Mouse (Mus musculus): ENCODE results near the gene Mllt10. TPM values are rescaled to one million over a fixed set of nuclear protein-coding genes. Genes with fewer than 3 reads are reported as not detected.
"Not testable (repeated sequence)": the region's sequence is repeated elsewhere in the genome, so short reads cannot be mapped to it uniquely, and the experiment has no call there.

Gene Mllt10
- polyA plus RNA-seq, 1 experiment from 2014 or later: 54.1 TPM

DNA sequence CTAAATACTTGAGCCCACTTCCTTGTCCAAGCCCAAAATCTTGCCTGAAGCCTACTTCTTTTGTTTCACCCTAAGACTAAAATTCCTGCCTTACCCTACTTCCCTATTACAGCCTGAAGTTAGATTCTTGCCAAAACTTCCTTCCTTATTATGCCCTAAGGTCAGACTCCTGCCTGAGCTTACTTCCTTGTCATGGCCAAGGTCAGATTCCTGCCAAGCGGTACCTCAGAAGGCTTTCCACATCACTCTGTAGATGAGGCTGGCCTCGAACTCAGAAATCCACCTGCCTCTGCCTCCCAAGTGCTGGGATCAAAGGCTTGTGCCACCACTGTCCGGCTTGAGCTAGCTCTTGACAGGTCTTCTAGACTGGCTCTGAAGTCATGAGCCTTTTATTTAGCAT, 32.7 kb downstream of the Mllt10 start:
- not testable (repeated sequence) for H3K27me3 ChIP-seq (ENCODE audit: control insufficient read depth, insufficient read depth, low read length); ATAC-seq (ENCODE audit: low FRiP score); DNase-seq (ENCODE audit: low spot score, missing footprints); H3K4me3 ChIP-seq (ENCODE audit: low read depth, low read length); H3K4me1 ChIP-seq (ENCODE audit: control insufficient read depth, insufficient read depth, low read length); H3K9ac ChIP-seq (ENCODE audit: low read length); H3K4me2 ChIP-seq; H3K9me3 ChIP-seq (ENCODE audit: control insufficient read depth, low read length); H3K27ac ChIP-seq (ENCODE audit: low read depth, low read length)
- WGBS: 96% methylated on average over 3 of the region's 3 CpGs
- peaks cover 11% of the 10 kb centered on the region for H3K36me3 ChIP-seq (ENCODE audit: control insufficient read depth, insufficient read depth, low read length)

DNA sequence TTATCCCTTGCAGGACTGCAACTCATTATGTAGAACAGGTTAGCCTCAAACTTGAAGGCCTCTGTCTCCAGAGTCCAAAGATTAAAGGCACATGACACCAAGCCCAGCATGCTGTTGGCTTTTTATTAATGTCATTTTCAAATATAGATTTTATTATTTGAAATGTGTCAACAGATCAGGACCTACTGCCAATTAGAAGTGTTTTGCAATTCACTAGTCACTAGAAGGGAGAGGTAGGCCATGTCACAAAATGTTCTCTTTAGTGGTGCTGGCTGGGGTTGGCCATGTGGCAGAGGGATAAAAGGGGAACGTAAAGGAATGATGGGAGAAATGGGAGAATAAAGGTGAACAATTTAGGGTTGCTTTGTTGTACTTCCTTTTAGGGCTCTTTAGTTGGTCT, 38.8 kb downstream of the Mllt10 start:
- no peaks in the 10 kb centered on the region for H3K27me3 ChIP-seq (ENCODE audit: control insufficient read depth, insufficient read depth, low read length)
- WGBS: 94% methylated on average over 1 of the region's 1 CpGs
- no peak overlapping the region for H3K4me2 ChIP-seq
- no peak overlapping the region for H3K27ac ChIP-seq (ENCODE audit: low read depth, low read length)
- H3K4me3 ChIP-seq (ENCODE audit: low read depth, low read length): no peak overlapping the region
- no peak overlapping the region for H3K9ac ChIP-seq (ENCODE audit: low read length)
- no peaks in the 10 kb centered on the region for H3K4me1 ChIP-seq (ENCODE audit: control insufficient read depth, insufficient read depth, low read length)
- ATAC-seq (ENCODE audit: low FRiP score) (no peak), DNase-seq (ENCODE audit: low spot score, missing footprints) (no peak)
- no peaks in the 10 kb centered on the region for H3K9me3 ChIP-seq (ENCODE audit: control insufficient read depth, low read length)
- H3K36me3 ChIP-seq (ENCODE audit: control insufficient read depth, insufficient read depth, low read length): peaks cover 5% of the 10 kb centered on the region; the same call in 1 of the 2 replicates

- H3K27ac ChIP-seq (ENCODE audit: low read depth, low read length): no peak overlapping the region
Measured at GRCm38 (mm10) chr2:18094319-18094718, 39.3 kb downstream of the Mllt10 start.

GRCm38 (mm10) chr2:18095804-18096203, 40.8 kb downstream of the Mllt10 start:
- H3K4me2 ChIP-seq: no peak overlapping the region
- DNase-seq (ENCODE audit: low spot score, missing footprints) (no peak), ATAC-seq (ENCODE audit: low FRiP score) (no peak)
- 84% methylated on average over 2 of the region's 2 CpGs for WGBS
- H3K36me3 ChIP-seq (ENCODE audit: control insufficient read depth, insufficient read depth, low read length): peaks cover 6% of the 10 kb centered on the region; the same call in 1 of the 2 replicates
- no peak overlapping the region for H3K4me3 ChIP-seq (ENCODE audit: low read depth, low read length)
- H3K27ac ChIP-seq (ENCODE audit: low read depth, low read length): no peak overlapping the region
- peaks cover 4% of the 10 kb centered on the region; the same call in 1 of the 2 replicates for H3K9me3 ChIP-seq (ENCODE audit: control insufficient read depth, low read length)
- H3K4me1 ChIP-seq (ENCODE audit: control insufficient read depth, insufficient read depth, low read length): no peaks in the 10 kb centered on the region
- H3K27me3 ChIP-seq (ENCODE audit: control insufficient read depth, insufficient read depth, low read length): no peaks in the 10 kb centered on the region
- H3K9ac ChIP-seq (ENCODE audit: low read length): no peak overlapping the region

More at GRCm38 (mm10) chr2:18094319-18094718, 39.3 kb downstream of the Mllt10 start:
- Histone ChIP-seq H3K27me3 (ENCODE audit: control insufficient read depth, insufficient read depth, low read length) (no peaks in the 10 kb centered on the region), H3K4me3 (ENCODE audit: low read depth, low read length) (no peak overlapping the region), H3K9me3 (ENCODE audit: control insufficient read depth, low read length) (no peaks in the 10 kb centered on the region), H3K9ac (ENCODE audit: low read length) (no peak overlapping the region), H3K36me3 (ENCODE audit: control insufficient read depth, insufficient read depth, low read length) (peaks cover 5% of the 10 kb centered on the region; the same call in 1 of the 2 replicates), H3K4me1 (ENCODE audit: control insufficient read depth, insufficient read depth, low read length) (no peaks in the 10 kb centered on the region), H3K4me2 (no peak overlapping the region)
- ATAC-seq (ENCODE audit: low FRiP score) (no peak), DNase-seq (ENCODE audit: low spot score, missing footprints) (no peak)

- ATAC-seq (ENCODE audit: low FRiP score) (no peak), DNase-seq (ENCODE audit: low spot score, missing footprints) (no peak)
- H3K4me1 ChIP-seq (ENCODE audit: control insufficient read depth, insufficient read depth, low read length): no peaks in the 10 kb centered on the region
- no peaks in the 10 kb centered on the region for H3K27me3 ChIP-seq (ENCODE audit: control insufficient read depth, insufficient read depth, low read length)
- peaks cover 6% of the 10 kb centered on the region; the same call in 1 of the 2 replicates for H3K36me3 ChIP-seq (ENCODE audit: control insufficient read depth, insufficient read depth, low read length)
- H3K27ac ChIP-seq (ENCODE audit: low read depth, low read length): no peak overlapping the region
- H3K4me2 ChIP-seq: no peak overlapping the region
- no peak overlapping the region for H3K9ac ChIP-seq (ENCODE audit: low read length)
- 95% methylated on average over 2 of the region's 2 CpGs for WGBS
- H3K4me3 ChIP-seq (ENCODE audit: low read depth, low read length): no peak overlapping the region
- H3K9me3 ChIP-seq (ENCODE audit: control insufficient read depth, low read length): peaks cover 4% of the 10 kb centered on the region; the same call in 1 of the 2 replicates
Measured at GRCm38 (mm10) chr2:18100914-18101313, 45.9 kb downstream of the Mllt10 start.

DNA sequence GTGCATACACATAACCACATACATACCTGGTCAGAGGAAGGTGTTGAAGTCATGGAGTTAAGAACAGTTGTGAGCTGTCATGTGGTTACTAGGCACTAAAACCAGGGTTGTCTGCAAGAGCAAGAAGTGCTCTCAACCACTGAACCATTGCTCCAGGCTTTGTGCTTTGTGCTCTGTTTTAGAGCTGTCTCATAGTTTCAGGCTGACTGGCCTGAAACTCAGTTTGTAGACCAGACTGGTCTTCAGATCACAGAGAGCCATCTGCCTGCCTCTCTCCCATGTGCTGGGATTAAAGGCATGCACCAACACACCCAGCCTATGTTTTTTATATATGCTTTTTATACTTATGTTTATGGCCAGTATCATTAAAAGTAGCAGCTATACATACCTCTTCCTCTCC, 52.5 kb downstream of the Mllt10 start:
- ATAC-seq (ENCODE audit: low FRiP score): no peak
- H3K27ac ChIP-seq (ENCODE audit: low read depth, low read length): no peak overlapping the region
- no peaks in the 10 kb centered on the region for H3K4me1 ChIP-seq (ENCODE audit: control insufficient read depth, insufficient read depth, low read length)
- H3K27me3 ChIP-seq (ENCODE audit: control insufficient read depth, insufficient read depth, low read length): no peaks in the 10 kb centered on the region
- no peak overlapping the region for H3K4me2 ChIP-seq
- H3K9me3 ChIP-seq (ENCODE audit: control insufficient read depth, low read length): no peaks in the 10 kb centered on the region
- DNase-seq (ENCODE audit: low spot score, missing footprints): no peak
- no peak overlapping the region for H3K9ac ChIP-seq (ENCODE audit: low read length)
- H3K36me3 ChIP-seq (ENCODE audit: control insufficient read depth, insufficient read depth, low read length): no peaks in the 10 kb centered on the region
- H3K4me3 ChIP-seq (ENCODE audit: low read depth, low read length): no peak overlapping the region

DNA sequence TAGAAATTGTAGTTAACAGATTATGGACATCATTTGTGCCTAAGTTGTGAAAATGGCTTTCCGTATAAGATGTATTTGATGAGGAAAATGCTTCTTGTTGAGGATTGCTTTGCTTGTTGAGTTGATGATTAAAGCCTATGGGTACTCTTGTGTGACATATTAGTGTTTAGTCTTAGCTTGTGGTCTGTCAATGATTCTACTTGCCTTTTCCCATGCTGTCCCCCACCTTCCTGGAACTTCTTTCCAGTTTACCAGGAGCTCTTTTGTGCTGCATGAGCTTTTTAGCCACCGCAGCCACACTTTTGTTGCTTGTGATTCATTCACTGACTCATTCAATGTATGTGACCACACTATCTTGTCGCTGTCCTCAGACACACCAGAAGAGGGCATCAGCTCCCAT, 53.2 kb downstream of the Mllt10 start:
- H3K4me2 ChIP-seq: no peak overlapping the region
- H3K4me1 ChIP-seq (ENCODE audit: control insufficient read depth, insufficient read depth, low read length): no peaks in the 10 kb centered on the region
- no peak for ATAC-seq (ENCODE audit: low FRiP score)
- 95% methylated on average over 3 of the region's 3 CpGs for WGBS
- no peak for DNase-seq (ENCODE audit: low spot score, missing footprints)
- H3K4me3 ChIP-seq (ENCODE audit: low read depth, low read length): no peak overlapping the region
- H3K9me3 ChIP-seq (ENCODE audit: control insufficient read depth, low read length): no peaks in the 10 kb centered on the region
- no peak overlapping the region for H3K9ac ChIP-seq (ENCODE audit: low read length)
- H3K27ac ChIP-seq (ENCODE audit: low read depth, low read length): no peak overlapping the region
- no peaks in the 10 kb centered on the region for H3K36me3 ChIP-seq (ENCODE audit: control insufficient read depth, insufficient read depth, low read length)
- H3K27me3 ChIP-seq (ENCODE audit: control insufficient read depth, insufficient read depth, low read length): no peaks in the 10 kb centered on the region

GRCm38 (mm10) chr2:18111411-18111810, 56.4 kb downstream of the Mllt10 start:
- Histone ChIP-seq H3K4me3 (ENCODE audit: low read depth, low read length) (no peak overlapping the region), H3K4me2 (no peak overlapping the region), H3K27ac (ENCODE audit: low read depth, low read length) (no peak overlapping the region), H3K9ac (ENCODE audit: low read length) (no peak overlapping the region), H3K9me3 (ENCODE audit: control insufficient read depth, low read length) (no peaks in the 10 kb centered on the region), H3K36me3 (ENCODE audit: control insufficient read depth, insufficient read depth, low read length) (no peaks in the 10 kb centered on the region), H3K27me3 (ENCODE audit: control insufficient read depth, insufficient read depth, low read length) (no peaks in the 10 kb centered on the region), H3K4me1 (ENCODE audit: control insufficient read depth, insufficient read depth, low read length) (no peaks in the 10 kb centered on the region)
- ATAC-seq (ENCODE audit: low FRiP score) (no peak), DNase-seq (ENCODE audit: low spot score, missing footprints) (no peak)

GRCm38 (mm10) chr2:18116432-18116831, 61.4 kb downstream of the Mllt10 start:
- ATAC-seq (ENCODE audit: low FRiP score) (no peak), DNase-seq (ENCODE audit: low spot score, missing footprints) (no peak)
- 78% methylated on average over 3 of the region's 3 CpGs for WGBS
- no peak overlapping the region for H3K4me2 ChIP-seq
- H3K4me1 ChIP-seq (ENCODE audit: control insufficient read depth, insufficient read depth, low read length): no peaks in the 10 kb centered on the region
- no peak overlapping the region for H3K9ac ChIP-seq (ENCODE audit: low read length)
- H3K4me3 ChIP-seq (ENCODE audit: low read depth, low read length): no peak overlapping the region
- no peaks in the 10 kb centered on the region for H3K9me3 ChIP-seq (ENCODE audit: control insufficient read depth, low read length)
- no peaks in the 10 kb centered on the region for H3K36me3 ChIP-seq (ENCODE audit: control insufficient read depth, insufficient read depth, low read length)
- H3K27me3 ChIP-seq (ENCODE audit: control insufficient read depth, insufficient read depth, low read length): no peaks in the 10 kb centered on the region
- H3K27ac ChIP-seq (ENCODE audit: low read depth, low read length): no peak overlapping the region

- 96% methylated on average over 2 of the region's 2 CpGs for whole genome bisulfite sequencing
- Histone ChIP-seq H3K27ac (ENCODE audit: low read depth, low read length) (no peak overlapping the region), H3K4me1 (ENCODE audit: control insufficient read depth, insufficient read depth, low read length) (no peaks in the 10 kb centered on the region), H3K4me2 (no peak overlapping the region), H3K9ac (ENCODE audit: low read length) (no peak overlapping the region), H3K36me3 (ENCODE audit: control insufficient read depth, insufficient read depth, low read length) (peaks cover 7% of the 10 kb centered on the region), H3K9me3 (ENCODE audit: control insufficient read depth, low read length) (no peaks in the 10 kb centered on the region), H3K27me3 (ENCODE audit: control insufficient read depth, insufficient read depth, low read length) (no peaks in the 10 kb centered on the region), H3K4me3 (ENCODE audit: low read depth, low read length) (no peak overlapping the region)
- ATAC-seq (ENCODE audit: low FRiP score): no peak
- no peak for DNase-seq (ENCODE audit: low spot score, missing footprints)
Measured at GRCm38 (mm10) chr2:18138131-18138530, 83.1 kb downstream of the Mllt10 start.
